Mouse (Mus musculus) cerebellum, postnatal 36 days (tissue): Measurements from ENCODE around the gene Ndufc2.
"Not testable (repeated sequence)": the region's sequence is repeated elsewhere in the genome, so short reads cannot be mapped to it uniquely, and the experiment has no call there.

Source experiments
- DNase-seq, 2 experiments: peaks; one replicate each; pipeline ENCODE4 v3.0.0; 2021 to 2022; ENCODE audit warnings: mixed read lengths in 2 of 2

Ndufc2 gene

DNA sequence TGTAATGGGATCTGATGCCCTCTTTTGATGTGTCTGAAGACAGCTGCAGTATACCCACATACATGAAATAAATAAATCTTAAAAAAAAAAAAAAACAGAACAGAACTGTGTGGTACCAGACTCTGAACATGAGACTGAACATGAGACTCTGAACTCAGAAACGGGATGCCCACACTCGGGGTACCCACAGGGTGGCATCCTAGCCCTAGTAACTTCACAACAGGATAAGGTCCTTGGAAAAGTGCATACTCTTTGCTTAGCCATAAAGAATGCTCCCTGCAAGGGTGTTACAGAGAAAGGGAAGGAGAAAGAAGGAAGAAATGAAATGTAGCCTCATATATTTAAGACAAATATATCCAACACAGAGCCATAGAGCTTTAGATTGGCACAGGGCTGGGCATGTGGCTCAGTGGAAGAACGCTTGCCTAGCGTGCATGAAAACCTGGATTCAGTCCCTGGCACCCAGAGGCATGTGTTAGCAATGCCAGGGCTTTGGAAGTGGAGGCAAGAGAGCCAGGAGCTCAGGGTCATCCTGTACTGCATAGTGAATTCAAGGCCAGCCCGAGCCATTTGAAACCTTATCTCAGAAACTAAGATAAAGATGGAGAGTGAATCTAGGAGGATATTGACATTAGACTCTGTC, 28.1 kb downstream of the Ndufc2 start:
- peak; percentile 67 to 68 for DNase-seq

DNA sequence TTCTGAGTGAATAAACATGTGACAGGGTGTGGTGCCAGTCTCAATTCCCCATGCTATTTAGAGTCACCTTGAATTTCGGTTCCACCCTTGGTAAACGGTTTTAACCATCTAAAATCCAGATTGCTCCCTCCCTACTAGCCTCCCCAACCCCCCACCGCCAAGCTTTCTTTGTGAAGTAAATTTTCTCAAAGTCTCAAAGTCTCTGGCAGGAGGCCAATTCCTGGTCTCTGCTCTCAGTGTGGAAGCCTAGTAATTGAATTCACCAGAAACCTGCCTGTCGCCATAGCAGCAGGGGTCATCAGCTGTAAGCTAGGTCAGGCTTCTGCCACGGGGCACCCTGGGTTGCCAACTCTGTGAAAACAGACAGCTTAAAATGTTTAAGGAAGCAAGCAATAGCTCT, 29.9 kb downstream of the Ndufc2 start:
- no peak for DNase-seq

DNA sequence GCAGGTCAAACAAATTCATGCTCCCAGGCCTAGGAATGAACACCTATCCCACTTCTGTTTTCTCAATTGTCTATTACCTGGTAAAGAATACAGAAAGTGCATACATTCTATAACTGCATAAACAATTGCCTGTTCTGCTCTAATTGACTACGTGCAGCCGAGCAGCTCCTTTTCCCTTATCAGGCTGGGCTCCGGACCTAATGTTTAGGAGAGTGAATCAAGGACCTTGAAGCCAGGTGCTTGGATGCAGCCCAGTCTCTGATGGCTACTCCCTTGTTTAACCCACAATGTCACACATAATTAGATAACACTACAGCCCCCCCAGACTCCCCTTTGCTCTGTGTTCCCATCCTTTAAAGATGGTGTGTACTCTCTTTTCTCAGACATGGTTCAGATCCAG, 33.7 kb downstream of the Ndufc2 start:
- not testable (repeated sequence) for DNase-seq

DNA sequence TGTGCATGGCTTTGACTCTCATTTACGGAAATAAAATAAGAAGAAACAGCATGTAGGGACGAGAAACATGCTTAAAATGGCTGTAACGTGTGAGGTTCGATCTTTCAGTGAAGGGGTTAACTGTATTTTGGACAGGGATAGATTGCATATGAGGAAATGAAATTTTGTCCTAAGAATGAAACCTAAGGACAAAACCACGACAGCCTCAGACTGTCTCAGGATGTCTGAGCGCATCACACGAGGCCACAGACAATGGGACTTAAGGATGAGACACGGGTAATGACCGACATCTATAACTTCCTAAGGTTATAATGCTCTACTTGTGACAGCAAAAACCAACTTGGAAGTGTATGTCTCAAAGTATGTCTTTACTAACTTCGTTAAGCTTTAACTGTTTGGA, 34.7 kb downstream of the Ndufc2 start:
- DNase-seq: no peak

DNA sequence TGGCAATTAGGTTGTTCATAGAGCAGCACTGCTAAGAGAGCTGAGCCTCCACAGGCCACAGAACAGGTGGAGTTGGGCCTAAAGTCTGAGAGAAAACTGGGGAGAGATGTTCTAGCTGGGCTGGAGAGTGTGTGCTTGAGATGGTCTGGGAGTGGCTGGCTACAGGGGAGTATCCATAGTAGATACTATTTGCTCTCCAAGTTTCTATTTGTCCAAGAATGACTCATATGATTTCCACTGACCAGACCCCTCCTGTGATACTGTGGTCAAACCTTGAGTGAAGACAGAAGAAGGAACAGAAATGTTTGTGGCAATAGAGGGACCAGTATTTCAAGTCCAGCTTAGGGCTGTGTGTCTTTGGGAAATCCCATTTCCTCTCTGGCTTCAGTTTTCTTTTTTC, 39.2 kb downstream of the Ndufc2 start:
- DNase-seq: no peak

DNA sequence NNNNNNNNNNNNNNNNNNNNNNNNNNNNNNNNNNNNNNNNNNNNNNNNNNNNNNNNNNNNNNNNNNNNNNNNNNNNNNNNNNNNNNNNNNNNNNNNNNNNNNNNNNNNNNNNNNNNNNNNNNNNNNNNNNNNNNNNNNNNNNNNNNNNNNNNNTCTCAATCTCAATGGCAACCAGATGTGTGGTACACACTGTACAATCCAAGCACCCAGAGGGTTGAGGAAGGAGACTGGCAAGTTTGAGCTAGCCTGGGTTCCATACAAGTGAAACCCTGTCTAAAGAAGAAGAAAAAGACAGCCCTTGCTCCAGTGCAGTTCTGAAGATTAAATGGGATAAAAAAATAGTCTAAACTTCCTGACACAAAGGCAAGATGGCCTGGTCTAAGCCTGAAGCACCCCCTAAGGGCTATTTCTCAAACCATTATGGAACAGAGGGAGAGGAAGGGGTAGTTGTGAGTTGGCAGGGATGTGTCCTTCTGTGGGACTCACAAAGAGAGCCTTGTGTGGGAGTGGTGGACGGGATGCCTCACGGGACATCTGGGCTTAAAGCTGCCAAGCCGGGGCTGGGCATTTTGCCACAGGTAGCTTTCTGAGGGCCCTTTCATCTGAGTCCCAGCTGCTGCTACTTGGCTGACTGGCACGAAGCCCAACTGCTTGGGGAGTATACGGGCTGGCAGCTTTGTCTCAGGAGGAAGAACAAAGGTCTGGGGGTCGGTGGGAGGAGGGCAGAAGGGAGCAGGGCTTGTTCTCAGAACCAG, 46.5 kb downstream of the Ndufc2 start:
- DNase-seq: peak; percentile 76 to 82

DNA sequence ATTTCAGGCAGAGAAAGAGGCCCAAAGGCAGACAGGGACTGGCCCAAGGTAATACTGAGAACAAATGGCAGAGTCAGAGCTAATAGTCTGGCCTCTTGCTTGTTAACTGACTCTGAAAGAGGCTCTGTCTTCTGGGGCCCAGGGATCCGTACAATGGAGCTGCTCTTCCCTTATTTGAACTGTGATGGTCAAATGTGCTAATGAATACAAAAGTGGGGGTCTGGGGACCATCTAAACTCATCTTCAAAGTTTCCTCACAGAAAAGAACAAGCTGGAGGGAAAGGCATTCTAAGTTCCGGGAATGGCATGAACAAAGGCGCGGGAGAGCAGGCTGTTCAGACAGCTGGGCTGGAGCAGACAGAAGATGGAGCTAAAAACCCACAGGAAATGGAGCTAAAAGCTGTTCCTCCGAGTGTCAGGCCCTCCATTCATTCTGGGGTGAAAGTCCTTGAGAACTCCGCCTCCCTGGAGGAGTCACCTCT, 47.3 kb downstream of the Ndufc2 start:
- no peak for DNase-seq

DNA sequence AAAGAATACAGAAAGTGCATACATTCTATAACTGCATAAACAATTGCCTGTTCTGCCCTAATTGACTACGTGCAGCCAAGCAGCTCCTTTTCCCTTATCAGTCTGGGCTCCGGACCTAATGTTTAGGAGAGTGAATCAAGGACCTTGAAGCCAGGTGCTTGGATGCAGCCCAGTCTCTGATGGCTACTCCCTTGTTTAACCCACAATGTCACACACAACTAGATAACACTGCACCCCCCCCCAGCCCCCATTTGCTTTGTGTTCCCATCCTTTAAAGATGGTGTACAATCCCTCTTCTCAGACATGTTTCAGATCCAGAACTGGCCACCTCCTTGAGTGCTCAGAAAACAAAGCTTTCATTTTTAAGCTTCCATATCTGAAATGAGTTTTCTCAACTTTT, 51.2 kb downstream of the Ndufc2 start, which contains the start of gene Kctd14:
Kctd14 (plus strand) TSS at position 301 of the 400 bp plus-strand sequence.
- DNase-seq: not testable (repeated sequence)

DNA sequence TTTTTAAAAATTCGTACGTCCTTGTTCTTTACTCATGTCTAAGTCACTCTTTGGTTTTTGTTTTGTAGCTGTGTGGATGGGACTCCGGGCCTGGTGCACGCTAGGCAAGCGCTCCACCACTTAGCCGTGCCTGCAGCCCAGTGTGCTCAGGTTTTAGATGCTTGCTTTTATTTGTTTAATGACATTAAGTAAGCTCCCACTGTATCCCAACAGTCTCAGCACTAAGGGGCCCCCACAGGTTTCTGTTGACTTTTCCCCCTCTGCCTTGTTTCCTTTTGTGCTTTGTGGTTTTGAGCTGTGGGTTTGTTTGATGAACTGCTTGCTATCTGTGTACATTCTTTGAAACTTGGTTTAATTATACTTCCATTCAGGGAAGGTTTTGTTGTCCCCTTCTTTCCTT, 52.4 kb downstream of the Ndufc2 start:
- no peak for DNase-seq

DNA sequence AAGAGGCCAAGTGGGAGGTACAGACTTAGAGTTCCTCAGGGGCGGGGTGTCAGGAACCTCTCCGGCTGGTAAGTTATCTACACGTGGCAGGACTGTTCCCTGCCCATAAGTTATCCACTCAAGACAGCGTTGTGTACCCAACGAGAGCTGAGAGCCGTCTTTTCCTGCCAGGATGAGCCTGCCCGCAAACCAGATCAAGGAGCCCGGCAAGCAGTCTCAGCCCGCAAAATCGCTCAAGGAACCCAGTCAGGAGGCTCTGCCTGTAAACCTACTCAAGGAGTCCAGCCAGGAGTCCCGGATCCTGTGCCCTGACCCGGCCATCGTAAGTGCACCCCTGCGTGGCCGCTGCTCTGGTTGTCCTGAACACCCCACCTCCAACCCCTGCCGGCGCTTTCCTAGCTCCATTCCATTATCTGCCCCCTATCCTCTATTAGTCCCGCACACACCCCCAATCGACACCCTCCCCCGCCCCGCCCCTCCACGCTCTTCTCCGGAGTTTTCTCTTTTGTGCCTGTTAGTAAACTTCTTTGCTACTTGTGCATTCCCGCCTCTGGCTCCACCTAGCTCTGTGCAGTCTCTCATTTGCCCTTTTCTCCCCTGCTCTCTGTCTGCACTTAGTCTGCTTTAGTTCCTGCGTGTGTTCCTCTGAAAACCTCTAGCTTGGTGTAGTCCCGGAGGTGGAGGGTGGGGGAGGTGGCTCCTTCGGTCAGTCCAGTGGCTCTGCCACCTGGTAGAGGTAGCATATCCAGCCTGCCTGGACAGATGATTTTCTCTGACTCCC, 53.5 kb downstream of the Ndufc2 start:
- DNase-seq: no peak

DNA sequence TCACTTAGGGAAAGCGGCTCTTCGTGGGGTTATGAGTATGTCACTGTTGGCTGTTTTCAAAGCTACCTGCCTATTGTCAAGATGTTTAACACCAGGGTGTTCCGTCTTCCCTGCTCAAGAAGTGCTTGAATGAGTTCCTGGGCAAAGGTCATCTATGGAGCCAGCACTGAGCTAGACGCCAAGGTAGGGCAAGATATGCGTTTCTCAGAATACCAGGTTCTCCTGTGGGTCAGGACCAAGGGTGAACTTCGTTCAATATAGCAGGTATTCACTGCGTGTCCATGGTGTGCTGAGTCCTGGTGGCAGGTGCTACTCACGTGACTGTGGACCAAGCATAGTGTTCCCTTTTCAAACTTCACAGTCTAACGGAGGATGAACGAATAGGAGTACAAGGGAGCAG, 55.0 kb downstream of the Ndufc2 start:
- no peak for DNase-seq

DNA sequence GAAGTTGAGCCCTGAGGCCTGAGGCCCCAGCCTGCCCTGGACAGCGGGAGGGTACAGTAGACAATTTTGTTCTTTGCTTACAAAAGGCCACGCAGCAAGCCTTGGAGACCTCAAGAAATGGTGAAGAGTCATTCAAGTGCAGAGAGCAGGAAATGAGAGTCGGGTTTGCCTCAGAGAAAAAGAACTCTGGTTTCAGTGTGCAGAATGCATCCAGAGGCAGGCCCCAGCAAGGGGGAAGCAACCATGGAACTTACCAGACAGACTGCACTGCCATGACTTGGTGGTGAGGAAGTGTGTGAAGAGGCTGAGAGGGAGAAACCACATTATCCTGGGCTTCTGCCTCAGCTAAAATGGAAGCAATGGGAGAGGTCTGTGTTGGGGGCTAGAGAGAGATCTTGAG, 55.8 kb downstream of the Ndufc2 start:
- no peak for DNase-seq
